Mouse (Mus musculus): Measurements from ENCODE around the gene Trim66.

Trim66 gene

GRCm38 (mm10) chr7:109448060-109448459 lies 59.9 kb downstream of the Trim66 start:
- WGBS, result 79% methylated on average over 2 of the region's 2 CpGs

DNA sequence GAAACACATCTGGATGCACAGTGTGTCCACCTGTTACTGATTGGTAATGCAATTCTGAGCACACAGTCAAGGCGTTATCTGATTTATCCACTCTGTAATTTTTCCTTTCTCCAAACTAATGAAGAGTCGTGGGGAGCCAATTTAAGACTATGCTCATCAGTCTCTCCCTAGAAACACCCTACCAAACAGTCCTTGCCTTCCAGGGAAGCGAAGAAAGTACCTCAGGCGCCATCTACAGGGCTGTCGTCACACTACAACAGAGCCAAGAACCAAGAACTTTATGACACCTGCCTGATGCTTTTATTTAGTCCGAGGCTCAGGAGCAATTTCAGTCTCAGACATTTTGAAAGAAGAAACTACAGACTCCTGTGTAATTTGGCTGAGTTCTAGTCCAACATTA lies 62.9 kb downstream of the Trim66 start:
- 8% methylated on average over 6 of the region's 6 CpGs for whole genome bisulfite sequencing

DNA sequence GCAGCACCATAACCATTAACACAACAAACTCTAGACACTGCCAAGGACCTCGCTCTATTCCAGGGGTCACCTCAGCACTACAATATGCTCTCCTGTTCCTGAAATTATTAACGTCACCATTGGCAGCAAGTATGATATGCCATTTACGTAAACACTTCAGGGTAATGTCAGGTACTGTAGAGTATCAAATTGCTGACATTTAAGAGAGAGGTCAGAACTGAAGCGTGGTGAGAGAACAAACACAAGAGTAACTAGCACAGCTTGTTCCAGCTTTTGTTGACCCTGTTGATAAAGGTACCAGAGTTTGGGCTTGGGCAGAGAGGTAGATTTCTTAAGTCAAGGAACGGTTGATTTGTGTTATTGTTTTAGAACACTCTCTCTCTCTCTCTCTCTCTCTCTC lies 65.2 kb downstream of the Trim66 start:
- WGBS, result 90% methylated on average over 5 of the region's 5 CpGs

- 91% methylated on average over 9 of the region's 9 CpGs for WGBS
Observed at GRCm38 (mm10) chr7:109440697-109441269, 67.2 kb downstream of the Trim66 start.

DNA sequence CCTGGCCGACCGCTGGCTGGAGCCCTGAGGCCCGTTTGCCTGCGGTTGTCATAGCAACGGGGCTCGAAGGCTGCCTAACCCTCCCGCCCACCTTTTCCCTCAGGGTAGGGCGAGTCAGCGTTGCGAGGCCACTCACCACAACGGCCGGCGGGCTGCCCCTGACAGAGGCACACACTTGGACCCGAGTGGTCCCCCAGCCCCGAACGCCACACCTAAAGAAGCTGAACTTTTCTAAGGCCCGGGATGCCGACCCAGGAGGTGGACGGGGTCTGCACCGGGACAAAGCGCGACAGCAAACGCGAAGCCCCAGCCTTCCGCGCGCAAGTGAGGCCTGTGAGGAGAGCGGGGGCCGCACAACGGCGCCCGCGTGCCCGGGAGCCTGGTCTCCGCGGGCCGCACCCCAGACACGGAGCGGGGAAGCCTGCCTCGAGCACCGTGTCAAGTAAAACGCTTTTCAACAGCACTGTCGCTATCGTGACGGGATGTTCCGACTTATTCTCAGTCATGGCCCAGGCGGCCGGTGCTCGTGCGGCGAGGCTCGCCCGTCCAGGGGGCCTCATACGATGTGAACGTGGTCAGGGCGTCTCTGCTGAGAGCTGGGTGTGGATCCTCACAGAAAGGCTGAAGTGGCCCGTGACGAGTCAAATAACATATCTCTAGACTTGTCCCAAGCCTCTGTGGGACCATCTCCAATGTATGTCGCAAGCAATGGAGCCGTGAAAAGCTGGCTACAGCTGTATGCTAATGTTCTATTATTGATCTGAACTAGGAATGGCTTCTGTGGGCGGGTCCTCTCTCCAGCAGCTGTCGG lies 68.9 kb downstream of the Trim66 start, which contains the start of gene Stk33:
Gene Stk33, minus strand, starts transcription at position 301 of the 811 bp plus-strand sequence.
- WGBS, result 2% methylated on average over 62 of the region's 62 CpGs

DNA sequence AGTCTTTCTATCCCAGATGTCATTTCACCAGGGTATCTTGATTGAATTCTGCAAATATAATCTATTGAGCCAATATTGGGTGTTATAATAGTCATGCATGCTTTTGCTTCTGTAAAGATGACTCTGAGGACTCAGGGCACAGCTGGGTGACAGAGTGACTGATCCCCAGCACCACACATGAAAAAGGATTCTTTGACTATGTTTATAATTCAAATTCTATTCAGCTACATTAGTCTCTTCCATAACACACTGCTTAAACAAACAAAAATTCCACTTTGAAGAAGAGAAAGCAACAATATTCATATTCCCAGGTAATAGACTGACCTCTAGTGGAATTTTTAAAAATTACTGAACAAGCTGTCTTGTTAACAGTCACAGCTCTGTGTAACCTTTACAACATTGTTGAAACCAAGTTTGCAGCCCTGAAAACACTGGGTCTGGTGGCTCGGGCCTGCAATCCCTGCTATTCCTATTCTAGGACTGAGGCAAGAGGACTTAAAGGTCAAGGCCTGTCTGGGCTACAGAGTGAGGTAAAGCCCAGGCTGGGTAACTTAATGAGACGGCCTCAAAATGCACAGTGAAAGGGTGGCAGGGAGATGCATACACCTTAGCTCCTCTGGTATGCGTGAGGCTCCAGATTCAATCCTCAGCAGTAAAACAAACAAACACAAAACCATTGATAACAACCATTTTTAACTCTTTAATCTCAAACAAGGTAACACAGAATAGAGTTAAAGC lies 83.3 kb downstream of the Trim66 start:
- WGBS, result 60% methylated on average over 3 of the region's 3 CpGs

DNA sequence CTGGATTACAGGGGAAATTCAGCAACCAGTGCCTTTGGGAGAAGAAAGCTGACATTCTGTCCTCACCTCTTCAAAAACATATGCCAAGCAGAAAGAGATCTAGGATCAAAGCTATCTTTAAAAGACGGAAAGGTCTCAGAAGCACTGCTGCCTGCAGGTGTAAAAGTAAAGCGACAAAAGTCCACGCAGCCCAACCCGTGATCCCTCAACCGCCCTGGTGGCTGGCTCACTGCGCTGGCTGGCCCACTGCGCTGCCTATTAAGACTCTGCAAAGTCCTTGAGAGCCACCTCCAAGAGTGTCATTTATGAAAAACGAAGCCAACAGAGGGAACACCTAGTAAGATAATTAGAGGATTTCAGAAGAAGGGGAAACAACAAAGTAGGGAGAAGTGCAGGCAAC lies 85.1 kb downstream of the Trim66 start:
- 85% methylated on average over 8 of the region's 8 CpGs for WGBS

- 59% methylated on average over 7 of the region's 7 CpGs for WGBS
Observed at GRCm38 (mm10) chr7:109405491-109405890, 102.4 kb downstream of the Trim66 start.

DNA sequence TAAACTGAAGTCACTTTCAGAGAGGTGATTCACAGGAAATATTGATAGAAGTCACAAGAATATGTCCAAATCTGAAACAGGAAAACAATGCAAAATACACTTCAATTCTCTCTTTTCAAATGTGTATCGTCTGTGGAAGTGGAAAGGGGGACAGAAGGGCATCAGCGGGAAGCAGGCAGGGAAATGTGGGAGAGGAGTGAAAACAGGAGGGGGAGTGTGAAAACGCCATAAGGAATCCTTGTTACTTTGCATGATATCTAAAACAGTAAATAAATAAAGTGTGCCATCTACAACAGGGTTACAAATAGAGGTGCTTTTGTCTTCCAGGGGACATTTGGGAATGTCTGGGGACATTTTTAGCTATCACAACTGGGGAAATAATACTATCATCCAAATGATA lies 108.6 kb downstream of the Trim66 start:
- 42% methylated on average over 3 of the region's 3 CpGs for WGBS

Measured in cerebral cortex, adult 2 months (tissue).